Mouse (Mus musculus) kidney, postnatal 25 days (tissue): ENCODE measurements at regions not wholly inside any gene's neighbourhood (a gene's known extent, or its start where the extent isn't known, plus 50 kb on each side); places are given as distances from the start of the nearest gene placed in this dataset.

ENCODE experiments used
- DNase-seq, 2 experiments: peaks; one replicate each; pipeline ENCODE4 v3.0.0; 2021; ENCODE audit warnings: mixed read lengths in 2 of 2

GRCm38 (mm10) chr10:43751881-43752675 lies 149.5 kb downstream of the Qrsl1 start:
- peak; percentile 95 to 96 for DNase-seq

DNA sequence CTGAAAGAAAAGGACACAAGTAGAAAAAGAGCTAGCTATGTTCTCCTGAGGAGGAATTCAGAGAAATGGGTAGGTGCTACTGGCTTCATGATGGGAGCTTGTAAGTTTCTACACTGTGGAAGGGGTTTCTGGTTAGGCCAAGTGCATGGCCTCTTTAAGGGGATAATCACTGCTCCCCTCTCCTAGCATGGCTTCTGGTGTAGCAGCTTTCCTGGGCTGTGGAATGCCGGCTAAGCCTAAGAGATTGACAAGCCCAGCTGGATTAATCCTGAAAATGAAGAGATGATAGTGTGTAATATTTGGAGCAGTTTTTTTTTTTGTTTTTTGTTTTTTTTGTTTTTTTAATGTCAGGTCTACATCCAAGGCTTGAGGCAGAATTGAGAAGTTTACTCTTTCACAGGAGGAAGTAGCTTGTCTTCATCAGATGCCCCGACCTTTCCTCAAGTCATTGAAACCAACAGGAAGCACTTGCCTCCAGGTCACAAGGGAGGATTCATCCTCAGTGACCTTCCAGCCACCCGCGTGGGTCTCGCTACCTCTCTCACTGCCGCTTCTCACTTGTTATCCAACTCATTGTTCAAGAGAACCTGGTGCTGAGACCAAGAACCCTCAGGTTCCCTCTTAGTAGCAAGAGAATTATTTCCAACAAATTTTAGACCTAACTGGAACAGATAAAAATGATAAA lies 144.5 kb downstream of the Qrsl1 start:
- no peak for DNase-seq

- DNase-seq, result peak; percentile 81 to 83
These were observed 143.2 kb downstream of the Qrsl1 start for GRCm38 (mm10) chr10:43758124-43759025.

GRCm38 (mm10) chr10:43759186-43759905 lies 142.2 kb downstream of the Qrsl1 start:
- no peak for DNase-seq

DNA sequence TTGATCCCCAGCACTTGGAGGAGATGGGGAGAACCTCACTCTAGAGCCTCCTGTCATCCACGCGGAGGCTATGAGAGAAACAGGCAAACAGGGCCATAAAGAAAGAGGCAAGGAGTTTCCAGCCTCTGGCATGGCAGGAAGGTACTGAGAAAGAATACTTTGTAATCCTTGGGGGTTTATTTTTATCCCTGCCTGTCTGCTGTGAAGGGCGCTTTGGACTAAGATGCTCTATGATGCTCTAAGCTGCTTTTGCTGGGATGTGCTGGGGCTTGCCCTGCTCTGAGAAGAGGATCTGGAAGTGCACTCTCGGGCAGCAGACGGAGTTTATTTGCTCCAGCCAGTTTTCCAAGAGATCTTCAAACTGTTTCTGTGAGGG lies 141.7 kb downstream of the Qrsl1 start:
- no peak for DNase-seq

GRCm38 (mm10) chr10:43761979-43762570 lies 139.5 kb downstream of the Qrsl1 start:
- no peak for DNase-seq

DNA sequence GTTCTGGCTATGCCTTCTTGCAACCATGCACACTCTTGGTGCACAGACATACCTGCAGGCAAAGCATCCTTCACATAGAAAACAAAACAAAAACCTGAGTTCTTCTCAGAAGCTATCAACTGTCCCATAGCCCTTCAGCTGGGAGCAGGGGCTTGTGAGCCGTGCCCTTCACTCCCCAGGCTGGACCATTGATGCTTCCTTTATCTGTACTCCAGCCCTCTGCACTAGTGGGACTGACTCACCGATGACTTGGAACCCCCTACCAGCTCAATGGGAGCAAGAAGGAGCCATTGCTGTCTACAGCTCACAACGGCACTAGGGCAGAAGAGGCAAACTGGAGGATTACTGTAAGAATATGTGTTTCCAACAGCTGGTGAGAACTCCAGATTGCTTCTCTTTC lies 137.0 kb downstream of the Qrsl1 start:
- no peak for DNase-seq

- DNase-seq, result peak; percentile 64 to 81
These were observed 136.3 kb downstream of the Qrsl1 start for GRCm38 (mm10) chr10:43765275-43765674.

DNA sequence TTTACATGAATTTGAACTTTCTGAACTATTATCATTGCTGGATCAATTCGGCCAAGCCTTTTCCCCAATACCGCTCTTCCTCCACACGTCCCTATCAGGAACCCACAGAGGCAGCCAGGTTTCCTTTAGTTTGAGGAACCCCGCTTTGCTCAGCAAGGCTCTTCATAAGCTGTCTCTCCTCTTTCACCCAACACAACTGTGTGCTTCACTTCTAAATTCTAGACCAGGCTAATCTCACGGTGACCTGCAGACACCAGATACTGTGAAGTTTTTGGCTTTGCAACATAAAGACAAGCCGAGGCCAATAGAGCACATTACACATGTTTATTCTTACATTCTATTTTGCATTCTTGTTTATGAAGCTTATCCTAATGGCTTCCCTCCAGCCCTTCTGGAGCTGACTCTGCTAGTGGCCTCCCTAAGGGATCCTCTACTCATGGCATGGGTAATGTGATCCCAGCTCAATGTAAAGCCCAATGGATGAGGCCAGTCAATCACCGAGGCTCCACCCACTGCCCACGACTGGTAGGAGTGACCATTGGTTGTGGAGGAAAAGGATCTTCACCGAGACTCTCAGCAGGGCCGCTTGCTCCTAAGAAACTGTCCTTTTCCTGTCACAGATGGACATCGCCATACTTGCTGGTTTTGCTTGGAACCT lies 135.6 kb downstream of the Qrsl1 start:
- DNase-seq, result no peak

DNA sequence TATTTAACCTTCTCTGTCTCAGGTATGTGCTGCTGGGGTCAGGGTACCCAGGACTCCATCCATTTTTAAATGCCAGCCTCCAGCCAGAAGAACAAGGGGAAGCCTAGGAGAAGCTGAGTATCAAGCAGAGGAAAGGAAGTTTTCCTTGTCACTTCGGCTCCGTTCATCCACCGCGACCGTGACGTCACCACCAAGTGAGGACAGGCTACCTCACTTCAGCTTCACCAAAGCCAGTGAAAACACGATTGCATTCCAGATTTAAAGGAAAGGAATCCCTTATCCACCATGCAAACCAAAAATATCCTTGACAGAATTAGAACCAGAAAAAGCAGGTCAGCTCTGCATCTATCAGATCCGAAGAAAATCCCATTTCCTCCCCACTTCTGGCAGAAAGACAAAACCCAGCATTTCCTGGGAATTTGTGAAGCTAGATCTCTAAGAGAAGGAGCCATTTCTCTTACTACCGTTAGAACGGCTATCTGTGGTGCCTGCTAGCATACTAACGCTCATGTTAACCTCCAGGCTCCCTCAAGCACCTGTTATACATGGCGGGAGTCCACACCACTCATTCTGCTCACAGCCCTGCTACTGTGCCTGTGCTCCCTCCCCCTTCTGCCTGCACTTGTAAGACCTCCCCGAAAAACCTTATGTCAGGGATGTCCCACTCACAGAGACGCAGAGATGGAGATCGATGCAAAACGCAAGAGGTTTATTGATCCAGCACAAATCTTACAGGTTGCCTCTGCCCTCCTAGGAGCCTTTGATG lies 133.4 kb downstream of the Qrsl1 start:
- no peak for DNase-seq

DNA sequence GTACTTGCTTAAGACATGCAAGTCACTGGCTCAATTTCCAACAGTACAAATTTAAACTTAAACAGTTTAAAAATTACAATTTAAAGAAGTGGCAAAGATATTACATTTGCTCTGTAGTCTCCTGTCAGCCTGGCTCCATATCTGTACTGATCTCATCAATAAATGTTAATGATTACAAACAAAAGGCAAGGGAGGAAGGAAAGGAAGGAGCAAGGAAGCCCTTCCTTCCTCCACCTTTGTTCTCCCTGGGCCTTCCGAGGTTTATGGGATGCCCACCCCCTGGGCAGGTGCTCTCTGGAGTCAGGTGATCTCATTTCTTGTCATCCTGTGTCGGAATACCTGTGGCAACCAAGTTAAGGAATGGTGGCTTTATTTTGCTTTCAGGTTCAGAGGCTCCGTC lies 132.5 kb downstream of the Qrsl1 start:
- no peak for DNase-seq

- no peak for DNase-seq
These were observed 125.7 kb downstream of the Qrsl1 start for GRCm38 (mm10) chr10:43775807-43776206.

DNA sequence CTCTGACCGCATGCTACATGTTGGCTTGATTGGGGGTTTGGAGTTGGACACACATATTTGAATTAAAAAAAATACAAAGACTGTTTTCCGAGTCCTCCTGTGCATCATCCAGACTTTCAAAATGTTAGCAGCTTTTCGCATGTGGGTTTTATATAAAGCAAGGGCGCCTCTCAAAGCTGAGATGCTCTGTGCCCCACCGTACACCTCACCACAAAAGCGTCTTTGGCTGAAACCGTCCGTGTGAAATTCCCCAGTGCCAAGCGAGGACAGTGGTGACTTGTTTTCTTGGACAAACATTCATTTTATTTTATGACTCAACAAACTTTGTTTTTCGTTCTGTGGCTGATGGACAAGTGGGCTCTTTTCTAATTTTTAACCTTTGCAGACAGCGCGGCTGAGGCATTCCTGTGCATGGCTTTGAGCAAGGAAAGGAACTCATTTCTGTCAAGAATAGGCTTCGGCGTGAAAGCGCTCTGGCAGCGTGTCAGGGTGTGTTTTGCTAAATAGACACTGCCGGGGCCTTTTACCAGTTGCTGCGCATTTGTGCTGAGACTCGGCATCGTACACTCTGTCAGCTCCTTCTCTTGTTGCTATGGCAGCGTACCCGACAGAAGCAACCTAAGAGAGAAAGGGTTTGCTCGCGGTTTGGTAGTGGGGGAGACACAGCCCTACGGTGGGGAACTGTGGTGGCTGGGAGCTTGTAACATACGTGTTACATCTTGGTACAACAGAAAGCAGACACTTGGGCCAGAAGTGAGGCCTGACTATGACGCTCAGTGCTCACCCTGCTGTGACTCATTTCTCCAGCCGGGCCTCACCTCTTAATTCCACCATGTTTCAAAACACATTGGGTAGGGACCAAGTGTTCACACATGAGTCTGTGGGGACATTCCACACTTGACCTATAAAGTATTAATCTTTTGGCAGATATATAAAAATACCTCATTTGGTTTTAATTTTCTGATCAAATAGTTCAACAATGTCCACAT lies 123.6 kb downstream of the Qrsl1 start:
- DNase-seq, result no peak

GRCm38 (mm10) chr10:43780571-43780970 lies 121.0 kb downstream of the Qrsl1 start:
- no peak for DNase-seq

DNA sequence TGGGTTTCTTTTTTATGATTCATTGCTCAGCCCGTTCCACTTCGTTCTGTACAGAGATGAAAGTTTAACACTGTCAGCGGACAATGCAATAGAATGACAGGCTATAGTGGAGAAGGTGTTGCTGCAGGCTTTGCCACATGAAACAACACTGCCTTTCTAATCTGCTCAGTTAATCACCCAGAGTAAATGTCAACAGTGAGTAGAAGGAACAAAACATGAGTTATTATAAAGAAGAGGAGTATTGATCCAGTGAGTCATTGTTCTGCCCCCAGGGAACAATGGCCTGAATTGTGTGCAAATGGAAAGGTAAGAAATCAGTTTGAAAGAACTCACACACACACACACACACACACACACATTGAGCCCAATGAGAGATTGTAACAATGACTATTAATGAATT lies 118.2 kb downstream of the Qrsl1 start:
- DNase-seq, result no peak

GRCm38 (mm10) chr10:43790780-43791179 lies 110.8 kb downstream of the Qrsl1 start:
- DNase-seq, result no peak

GRCm38 (mm10) chr10:43791525-43792021 lies 110.0 kb downstream of the Qrsl1 start:
- no peak for DNase-seq

DNA sequence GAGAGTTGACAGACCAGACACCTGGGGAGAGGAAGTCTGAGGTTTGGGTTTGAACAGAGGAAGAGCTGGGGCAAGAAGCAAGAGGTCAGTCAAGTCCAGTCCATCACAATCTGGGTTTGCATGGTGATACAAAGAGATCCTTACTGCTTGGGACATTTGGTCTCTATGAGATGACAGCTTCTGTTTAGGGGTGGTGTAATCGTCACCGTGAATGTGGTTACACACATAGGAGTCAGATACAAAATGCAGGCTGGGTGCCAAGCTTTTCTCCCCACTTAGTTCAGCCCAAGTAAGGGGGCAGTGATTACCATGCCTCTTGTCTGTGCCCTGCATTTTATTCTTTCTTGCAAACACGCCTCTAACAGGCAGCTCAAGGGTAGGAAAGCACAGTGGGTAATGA lies 108.9 kb downstream of the Qrsl1 start:
- DNase-seq, result no peak

DNA sequence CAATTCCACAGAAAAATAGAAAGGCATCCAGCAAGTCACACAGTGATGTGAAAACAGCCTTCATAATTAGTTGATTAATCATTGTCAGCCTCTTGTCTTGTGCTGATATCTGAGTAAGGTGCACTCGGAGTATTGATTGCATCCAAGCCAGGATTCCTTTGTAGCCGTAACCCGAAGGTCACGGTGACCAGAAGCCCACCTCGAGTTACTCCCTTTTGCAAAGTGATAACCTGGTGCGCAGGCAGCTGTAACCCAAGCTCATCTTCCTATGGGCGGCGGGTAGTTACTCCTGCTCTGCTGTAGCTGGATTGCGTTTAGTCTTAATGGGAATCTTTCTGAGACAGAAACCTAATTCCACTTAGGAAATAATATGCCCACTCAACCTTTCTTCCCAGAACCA lies 107.0 kb downstream of the Qrsl1 start:
- no peak for DNase-seq
